Mouse (Mus musculus) frontal cortex, adult 2 months (tissue): ENCODE results near the gene 4930404N11Rik. TPM values are rescaled to one million over a fixed set of nuclear protein-coding genes. Genes with fewer than 3 reads are reported as not detected.

ENCODE experiments used
- DNase-seq, 2 experiments: peaks; one replicate each; pipeline ENCODE4 v3.0.0; 2022; ENCODE audit warnings: low spot score in 1 of 2; ENCODE audit errors: extremely low spot score in 1 of 2
- polyA plus RNA-seq: library from polyadenylated mRNA; depleted of rRNA; stranded (reverse); fragments of >200 nt; gene quantifications from 2 replicates; pipeline ENCODE4 v1.2.3, GENCODE M21; 2012; rRNA removed

4930404N11Rik gene
- 0.67 and 0.68 TPM in 2 replicates for polyA plus RNA-seq

GRCm38 (mm10) chr10:81365672-81366476 lies at the start of gene 4930404N11Rik:
Gene 4930404N11Rik (minus strand): TSS chr10:81365816.
- DNase-seq, result no peak

GRCm38 (mm10) chr10:81415146-81415545 lies 49.5 kb upstream of the 4930404N11Rik start:
- no peak for DNase-seq

GRCm38 (mm10) chr10:81414682-81415081 lies 49.1 kb upstream of the 4930404N11Rik start:
- no peak for DNase-seq

- DNase-seq, result peak in 1 of 2 experiments; percentile 86
Measured at GRCm38 (mm10) chr10:81413310-81414261, 48.0 kb upstream of the 4930404N11Rik start.

GRCm38 (mm10) chr10:81412586-81413309 lies 47.1 kb upstream of the 4930404N11Rik start:
- DNase-seq, result no peak

GRCm38 (mm10) chr10:81411471-81412400 lies 46.1 kb upstream of the 4930404N11Rik start:
- DNase-seq, result peak in 1 of 2 experiments; percentile 71

GRCm38 (mm10) chr10:81410981-81411380 lies 45.4 kb upstream of the 4930404N11Rik start:
- no peak for DNase-seq

- DNase-seq, result no peak
Measured at GRCm38 (mm10) chr10:81410350-81410749, 44.7 kb upstream of the 4930404N11Rik start.

- no peak for DNase-seq
Measured at GRCm38 (mm10) chr10:81409330-81409729, 43.7 kb upstream of the 4930404N11Rik start.

- peak in 1 of 2 experiments; percentile 70 for DNase-seq
Measured at GRCm38 (mm10) chr10:81408871-81409291, 43.3 kb upstream of the 4930404N11Rik start.

GRCm38 (mm10) chr10:81408424-81408729 lies 42.8 kb upstream of the 4930404N11Rik start:
- DNase-seq, result no peak

- peak in 1 of 2 experiments; percentile 85 for DNase-seq
Measured at GRCm38 (mm10) chr10:81407539-81408423, 42.2 kb upstream of the 4930404N11Rik start.

GRCm38 (mm10) chr10:81406504-81407440 lies 41.2 kb upstream of the 4930404N11Rik start:
- no peak for DNase-seq

GRCm38 (mm10) chr10:81405588-81406201 lies 40.1 kb upstream of the 4930404N11Rik start:
- DNase-seq, result peak in 1 of 2 experiments; percentile 74

- no peak for DNase-seq
Measured at GRCm38 (mm10) chr10:81404720-81405119, 39.1 kb upstream of the 4930404N11Rik start.

- no peak for DNase-seq
Measured at GRCm38 (mm10) chr10:81404082-81404481, 38.5 kb upstream of the 4930404N11Rik start.

- DNase-seq, result no peak
Measured at GRCm38 (mm10) chr10:81403511-81403910, 37.9 kb upstream of the 4930404N11Rik start.
